Mouse (Mus musculus) small intestine, adult 2 months (tissue): ENCODE results near the gene Hoxb3.

ENCODE experiments used
- CTCF ChIP-seq: fragments of 200-500 bp; IDR thresholded peaks from 2 replicates; pipeline ENCODE4 v1.5.1; 2012; ENCODE audit warnings: low read depth, mild to moderate bottlenecking, control low read depth, inconsistent platforms, low read length, moderate library complexity, mixed read lengths; ENCODE audit not compliant: insufficient replicate concordance, insufficient read length; ENCODE audit errors: extremely low read depth
- POLR2A ChIP-seq: fragments of 200-500 bp; IDR thresholded peaks from 2 replicates; pipeline ENCODE4 v1.6.1; 2012; ENCODE audit warnings: low read depth, mild to moderate bottlenecking, control low read depth, inconsistent platforms, low read length, moderate library complexity

DNA sequence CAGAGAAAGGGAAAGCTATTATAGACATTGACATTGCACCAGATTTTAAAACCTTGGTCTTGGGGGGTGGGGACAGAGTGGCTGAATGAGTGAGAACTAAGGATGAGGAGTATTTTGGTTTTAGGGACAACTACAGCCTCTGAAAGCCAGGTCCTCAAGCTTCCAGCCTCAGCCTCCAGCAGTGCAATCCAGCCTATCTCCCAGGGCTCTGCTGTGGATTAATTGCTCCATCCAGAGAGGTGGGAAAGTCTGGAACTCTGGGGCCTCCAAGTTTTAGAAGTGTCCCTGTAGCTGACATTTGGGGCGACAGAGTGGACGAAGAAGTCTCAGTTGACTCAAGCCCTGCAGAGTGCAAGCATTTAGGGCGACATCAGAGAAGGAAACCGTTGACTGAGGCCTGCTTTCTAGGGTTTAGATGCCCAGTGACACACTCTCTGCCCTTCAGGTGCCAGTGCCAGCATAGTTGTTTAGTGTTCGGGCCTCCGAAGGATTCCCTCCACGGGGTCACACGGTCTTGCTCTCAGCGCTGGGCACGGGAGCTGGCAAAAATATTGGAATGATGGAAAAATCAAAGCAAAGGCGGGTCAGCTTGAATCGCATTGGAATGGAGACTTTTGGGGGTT is 9.2 kb upstream of the Hoxb3 start:
- TF ChIP-seq CTCF (no peak), POLR2A (no peak)
